ENCODE assay signal across 8 mouse cellular contexts in the genomic region with DNA sequence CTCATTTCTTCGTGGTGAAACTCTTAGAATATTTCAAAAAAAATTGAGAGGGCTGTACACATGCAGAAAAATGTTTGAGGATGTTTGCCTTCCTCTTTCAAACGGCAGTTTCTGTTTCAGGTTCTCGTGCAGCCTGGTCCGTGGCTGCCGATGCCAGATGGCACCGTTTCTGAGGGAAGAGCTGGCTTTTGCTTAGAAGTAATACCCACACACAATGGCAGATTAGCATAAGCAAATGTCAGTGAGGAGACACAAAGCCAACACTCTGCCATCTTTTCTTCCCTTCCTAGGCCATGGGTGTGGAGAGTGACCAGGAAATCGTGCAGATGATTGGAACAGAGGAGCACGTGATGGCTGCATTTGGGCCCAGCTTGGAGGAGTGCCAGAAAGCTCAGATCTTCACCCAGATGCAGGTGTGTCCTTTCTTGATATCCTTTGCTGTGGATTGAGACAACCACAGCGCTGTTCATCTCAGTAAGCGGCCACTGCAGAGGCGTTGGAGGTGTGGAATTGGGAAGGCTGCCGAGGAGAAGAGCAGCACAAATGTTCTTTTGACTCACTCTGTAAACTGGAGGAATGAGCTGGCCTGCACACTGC. TPM values are rescaled to one million over a fixed set of nuclear protein-coding genes. Genes with fewer than 3 reads are reported as not detected.
DNase-seq lines count a peak whose midpoint lies in the region; ATAC-seq and TF ChIP-seq lines count a peak whose summit lies in the region.

No protein-coding gene starts in this region.

- TF ChIP-seq POLR2A in spleen, adult 2 months (IDR thresholded peaks at IDR 0.05; ENCODE audit: low read depth, low read length): peak; percentile 2; the same call in 1 of the 2 replicates

- H3K9ac ChIP-seq in heart, embryonic 15.5 days: no peak overlapping the region

- H3K36me3 ChIP-seq in heart, embryonic 15.5 days: peaks cover 20% of the 10 kb centered on the region; the same call in 1 of the 2 replicates
- H3K36me3 ChIP-seq in heart, embryonic 10.5 days: peaks cover 44% of the 10 kb centered on the region
- H3K36me3 ChIP-seq in megakaryocyte, embryonic 14.5 days (replicated peaks; ENCODE audit: low read length): peaks cover 62% of the 10 kb centered on the region
- H3K36me3 ChIP-seq in spleen, adult 2 months (ENCODE audit: control insufficient read depth, insufficient read depth, low read length): peaks cover 4% of the 10 kb centered on the region

- H3K27ac ChIP-seq in heart, embryonic 15.5 days: peak overlapping the region; percentile 6; the same call in 1 of the 2 replicates
- no peak overlapping the region for H3K27ac ChIP-seq in heart, embryonic 10.5 days
- peak overlapping the region; percentile 80 for H3K27ac ChIP-seq in spleen, adult 2 months (ENCODE audit: insufficient read depth, low read length)

- H3K4me2 ChIP-seq in heart, embryonic 15.5 days: no peak overlapping the region

- no peak for DNase-seq in heart, embryonic 10.5 days (ENCODE audit: low spot score)
- peak; percentile 33 for DNase-seq in cerebellum, adult 9-10 months
- peak; percentile 40 to 54 for DNase-seq in layer of hippocampus, postnatal 10 days (ENCODE audit: low spot score in 2 of 2)
- peak; percentile 32 to 42 for DNase-seq in spleen, adult 2 months (ENCODE audit: low read depth in 1 of 2, low spot score in 2 of 2)
- DNase-seq in embryo, embryonic 10.5 days (ENCODE audit: low spot score): no peak
- DNase-seq in kidney, adult 18-20 months: no peak

- no peaks in the 10 kb centered on the region for H3K9me3 ChIP-seq in heart, embryonic 15.5 days (replicated peaks)
- H3K9me3 ChIP-seq in heart, embryonic 10.5 days: no peaks in the 10 kb centered on the region
- no peaks in the 10 kb centered on the region for H3K9me3 ChIP-seq in megakaryocyte, embryonic 14.5 days

- no peak for ATAC-seq in heart, embryonic 15.5 days (replicated peaks; ENCODE audit: insufficient number of reproducible peaks, insufficient read depth, low FRiP score, low read depth)

- no peak overlapping the region for H3K4me3 ChIP-seq in heart, embryonic 15.5 days
- no peak overlapping the region for H3K4me3 ChIP-seq in heart, embryonic 10.5 days
- H3K4me3 ChIP-seq in megakaryocyte, embryonic 14.5 days (replicated peaks): peak overlapping the region; percentile 50
- H3K4me3 ChIP-seq in spleen, adult 2 months (ENCODE audit: extremely low read depth, insufficient read depth, insufficient read length): peak overlapping the region; percentile 34; the same call in 1 of the 2 replicates

- no peak for TF ChIP-seq CTCF in spleen, adult 2 months (IDR thresholded peaks at IDR 0.05; ENCODE audit: extremely low read depth, insufficient read depth, insufficient read length, insufficient replicate concordance)

- no peaks in the 10 kb centered on the region for H3K27me3 ChIP-seq in heart, embryonic 15.5 days
- no peaks in the 10 kb centered on the region for H3K27me3 ChIP-seq in heart, embryonic 10.5 days (ENCODE audit: insufficient read depth, poor library complexity, severe bottlenecking)
- H3K27me3 ChIP-seq in megakaryocyte, embryonic 14.5 days (replicated peaks): no peaks in the 10 kb centered on the region
- H3K27me3 ChIP-seq in spleen, adult 2 months (ENCODE audit: control insufficient read depth, insufficient read depth, low read length): no peaks in the 10 kb centered on the region

- peaks cover 3% of the 10 kb centered on the region; the same call in 1 of the 2 replicates for H3K4me1 ChIP-seq in heart, embryonic 15.5 days (replicated peaks)
- no peaks in the 10 kb centered on the region for H3K4me1 ChIP-seq in heart, embryonic 10.5 days
- H3K4me1 ChIP-seq in megakaryocyte, embryonic 14.5 days: peaks cover 70% of the 10 kb centered on the region
- H3K4me1 ChIP-seq in spleen, adult 2 months (ENCODE audit: control insufficient read depth, insufficient read depth, insufficient read length): peaks cover 15% of the 10 kb centered on the region

- 78% methylated on average over 12 of the region's 12 CpGs for WGBS in heart, embryonic 15.5 days
- 92% methylated on average over 12 of the region's 12 CpGs for WGBS in heart, embryonic 10.5 days
- 8% methylated on average over 12 of the region's 12 CpGs for WGBS in spleen, adult 2 months

RNA-seq across cellular contexts. Expression of a gene that starts 24.5 kb away (rescaled TPM):
- 8.0 and 8.9 TPM in 2 replicates for polyA plus RNA-seq in heart, embryonic 15.5 days (2015; fragmentation: Nextera tagmentation; extraction: Ambion mirVana)
- polyA plus RNA-seq in heart, embryonic 10.5 days (2016; fragmentation: Nextera tagmentation; extraction: Ambion mirVana): 15.6 and 15.8 TPM in 2 replicates
- total RNA-seq in layer of hippocampus, postnatal 10 days (2021): 10 to 100 TPM; 15.5 to 15.9 TPM
- polyA plus RNA-seq in megakaryocyte, embryonic 14.5 days (2012; ENCODE audit: insufficient read depth, low replicate concordance): 3.2 TPM in 1 of 2 replicates, not detected in the other
- polyA plus RNA-seq in spleen, adult 2 months (2012; rRNA removed): 4.5 and 4.8 TPM in 2 replicates

Comparison
In these comparisons a context has a peak if more than half of its experiments do, and no peak if none do; other contexts are left out.
1. H3K4me3 ChIP-seq: peak in megakaryocyte, embryonic 14.5 days (single experiment) and spleen, adult 2 months (single experiment); none in heart, embryonic 15.5 days (single experiment) and heart, embryonic 10.5 days (single experiment).
2. DNase-seq: peak in cerebellum, adult 9-10 months (single experiment), layer of hippocampus, postnatal 10 days (2 of 2) and spleen, adult 2 months (2 of 2); none in heart, embryonic 10.5 days (single experiment), embryo, embryonic 10.5 days (single experiment) and kidney, adult 18-20 months (single experiment).